Mouse (Mus musculus): ENCODE measurements around the gene Apbb1ip. TPM values are rescaled to one million over a fixed set of nuclear protein-coding genes. Genes with fewer than 3 reads are reported as not detected.
A peak's percentile ranks its signal among the peaks of the same experiment; 100 is the strongest.
"Not testable (repeated sequence)": the region's sequence is repeated elsewhere in the genome, so short reads cannot be mapped to it uniquely, and the experiment has no call there.

The Apbb1ip gene
- polyA plus RNA-seq, 1 experiment: 4.0 TPM

DNA sequence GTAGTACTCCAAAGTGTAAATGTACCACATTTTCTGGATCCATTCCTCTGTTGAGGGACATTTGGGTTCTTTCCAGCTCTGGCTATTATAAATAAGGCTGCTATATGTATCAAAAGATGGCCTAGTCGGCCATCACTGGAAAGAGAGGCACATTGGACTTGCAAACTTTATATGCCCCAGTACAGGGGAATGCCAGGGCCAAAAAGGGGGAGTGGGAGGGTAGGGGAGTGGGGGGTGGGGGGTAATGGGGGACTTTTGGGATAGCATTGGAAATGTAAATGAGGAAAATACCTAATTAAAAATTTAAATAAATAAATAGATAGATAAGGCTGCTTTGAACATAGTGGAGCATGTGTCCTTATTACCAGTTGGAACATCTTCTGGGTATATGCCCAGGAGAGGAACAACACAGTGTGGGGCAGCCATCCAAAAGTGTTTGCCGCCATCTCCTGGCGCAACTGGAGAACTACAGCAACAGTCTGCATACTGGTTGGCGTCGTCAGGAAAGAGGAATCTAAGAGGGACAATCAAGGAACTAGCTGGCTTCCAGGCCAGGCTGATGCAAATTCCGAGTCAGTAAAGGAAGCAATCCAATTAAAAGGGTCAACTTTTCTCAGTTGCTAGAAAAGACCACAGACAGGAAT, 90.6 kb downstream of the Apbb1ip start:
- not testable (repeated sequence) for H3ac ChIP-seq (ENCODE audit: control insufficient read depth, insufficient read length, low read depth); H3K4me3 ChIP-seq (ENCODE audit: insufficient read depth, poor library complexity, severe bottlenecking); H3K79me2 ChIP-seq (ENCODE audit: control insufficient read depth, insufficient read depth); H3K79me3 ChIP-seq (ENCODE audit: low read depth); H3K27me3 ChIP-seq (ENCODE audit: control insufficient read depth, insufficient read depth, insufficient read length)
- H3K36me3 ChIP-seq (ENCODE audit: control insufficient read depth, insufficient read depth): peaks cover 17% of the 10 kb centered on the region
- TF ChIP-seq CTCF (IDR thresholded peaks at IDR 0.05; ENCODE audit: control insufficient read depth, insufficient read depth, insufficient read length): peak; percentile 84

DNA sequence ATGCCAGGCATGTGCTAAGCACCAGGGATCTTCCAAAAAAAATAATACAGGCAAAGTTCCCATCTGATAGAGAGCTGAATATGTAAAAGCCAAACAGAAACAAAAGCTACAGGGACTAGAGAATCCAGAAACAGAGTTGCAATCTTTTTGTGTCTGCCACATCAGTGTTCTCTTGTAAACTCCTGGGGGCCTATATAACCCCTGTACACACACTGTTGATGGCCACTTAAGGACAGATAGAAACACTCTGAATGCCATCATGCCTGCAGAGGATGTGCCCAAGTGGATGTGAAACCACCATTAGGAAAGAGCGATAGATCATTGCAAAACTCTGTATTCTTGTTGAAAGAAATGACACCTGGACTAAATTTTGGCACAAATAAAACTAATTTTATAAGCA, 91.9 kb downstream of the Apbb1ip start:
- H3K79me2 ChIP-seq (ENCODE audit: control insufficient read depth, insufficient read depth): no peaks in the 10 kb centered on the region
- no peak overlapping the region for H3ac ChIP-seq (ENCODE audit: control insufficient read depth, insufficient read length, low read depth)
- peaks cover 21% of the 10 kb centered on the region for H3K36me3 ChIP-seq (ENCODE audit: control insufficient read depth, insufficient read depth)
- no peak overlapping the region for H3K4me3 ChIP-seq (ENCODE audit: insufficient read depth, poor library complexity, severe bottlenecking)
- H3K27me3 ChIP-seq (ENCODE audit: control insufficient read depth, insufficient read depth, insufficient read length): no peaks in the 10 kb centered on the region
- TF ChIP-seq MYOG (IDR thresholded peaks at IDR 0.05; ENCODE audit: control insufficient read depth, extremely low read depth, insufficient read length) (no peak), USF1 (IDR thresholded peaks at IDR 0.05; ENCODE audit: low read depth) (no peak), CTCF (IDR thresholded peaks at IDR 0.05; ENCODE audit: control insufficient read depth, insufficient read depth, insufficient read length) (no peak), MYOD1 (IDR thresholded peaks at IDR 0.05; ENCODE audit: control insufficient read depth, insufficient read length, low read depth) (no peak), MAX (IDR thresholded peaks at IDR 0.05) (no peak), FOSL1 (IDR thresholded peaks at IDR 0.05; ENCODE audit: insufficient read depth, low read length, poor library complexity, severe bottlenecking) (no peak), CEBPB (IDR thresholded peaks at IDR 0.05; ENCODE audit: low read depth) (no peak)
- no peaks in the 10 kb centered on the region for H3K79me3 ChIP-seq (ENCODE audit: low read depth)

GRCm38 (mm10) chr2:22866894-22867424, 93.1 kb downstream of the Apbb1ip start:
- no peak for TF ChIP-seq CEBPB (IDR thresholded peaks at IDR 0.05; ENCODE audit: low read depth)
- no peaks in the 10 kb centered on the region for H3K27me3 ChIP-seq (ENCODE audit: control insufficient read depth, insufficient read depth, insufficient read length)
- no peaks in the 10 kb centered on the region for H3K79me2 ChIP-seq (ENCODE audit: control insufficient read depth, insufficient read depth)
- peaks cover 22% of the 10 kb centered on the region for H3K36me3 ChIP-seq (ENCODE audit: control insufficient read depth, insufficient read depth)
- H3ac ChIP-seq (ENCODE audit: control insufficient read depth, insufficient read length, low read depth): no peak overlapping the region
- H3K79me3 ChIP-seq (ENCODE audit: low read depth): no peaks in the 10 kb centered on the region
- H3K4me3 ChIP-seq (ENCODE audit: insufficient read depth, poor library complexity, severe bottlenecking): no peak overlapping the region

- Histone ChIP-seq H3K36me3 (ENCODE audit: control insufficient read depth, insufficient read depth) (peaks cover 19% of the 10 kb centered on the region), H3ac (ENCODE audit: control insufficient read depth, insufficient read length, low read depth) (no peak overlapping the region), H3K79me2 (ENCODE audit: control insufficient read depth, insufficient read depth) (no peaks in the 10 kb centered on the region), H3K4me3 (ENCODE audit: insufficient read depth, poor library complexity, severe bottlenecking) (no peak overlapping the region), H3K79me3 (ENCODE audit: low read depth) (no peaks in the 10 kb centered on the region), H3K27me3 (ENCODE audit: control insufficient read depth, insufficient read depth, insufficient read length) (no peaks in the 10 kb centered on the region)
- TF ChIP-seq MYOD1 (IDR thresholded peaks at IDR 0.05; ENCODE audit: control insufficient read depth, insufficient read length, low read depth) (no peak), FOSL1 (IDR thresholded peaks at IDR 0.05; ENCODE audit: insufficient read depth, low read length, poor library complexity, severe bottlenecking) (no peak), USF1 (IDR thresholded peaks at IDR 0.05; ENCODE audit: low read depth) (no peak), MYOG (IDR thresholded peaks at IDR 0.05; ENCODE audit: control insufficient read depth, extremely low read depth, insufficient read length) (no peak)
Measured at GRCm38 (mm10) chr2:22873159-22873558, 99.3 kb downstream of the Apbb1ip start.

DNA sequence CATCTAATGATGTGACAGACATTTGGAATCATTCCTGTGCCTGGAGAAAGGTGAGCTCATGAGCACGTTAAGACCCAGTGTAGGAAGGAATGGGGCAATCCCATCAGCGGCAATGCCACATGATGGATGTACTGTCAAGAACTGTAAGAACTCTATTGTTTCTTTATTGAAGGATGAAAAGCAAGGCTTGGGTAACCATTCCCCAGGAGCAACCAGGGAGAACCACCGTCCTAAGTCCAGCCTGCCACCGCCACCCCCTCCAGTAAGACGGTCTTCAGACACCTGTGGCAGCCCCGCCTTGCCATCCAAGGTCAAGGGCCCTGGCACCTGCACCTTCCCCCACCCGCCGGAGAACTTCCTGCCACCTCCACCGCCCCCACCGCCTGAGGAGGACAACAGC, 100.7 kb downstream of the Apbb1ip start:
- Histone ChIP-seq H3K79me2 (ENCODE audit: control insufficient read depth, insufficient read depth) (no peaks in the 10 kb centered on the region), H3K79me3 (ENCODE audit: low read depth) (no peaks in the 10 kb centered on the region), H3K4me3 (ENCODE audit: insufficient read depth, poor library complexity, severe bottlenecking) (no peak overlapping the region), H3ac (ENCODE audit: control insufficient read depth, insufficient read length, low read depth) (no peak overlapping the region), H3K27me3 (ENCODE audit: control insufficient read depth, insufficient read depth, insufficient read length) (no peaks in the 10 kb centered on the region), H3K36me3 (ENCODE audit: control insufficient read depth, insufficient read depth) (peaks cover 15% of the 10 kb centered on the region)
- TF ChIP-seq CTCF (IDR thresholded peaks at IDR 0.05; ENCODE audit: control insufficient read depth, insufficient read depth, insufficient read length) (no peak), FOSL1 (IDR thresholded peaks at IDR 0.05; ENCODE audit: insufficient read depth, low read length, poor library complexity, severe bottlenecking) (no peak), MYOD1 (IDR thresholded peaks at IDR 0.05; ENCODE audit: control insufficient read depth, insufficient read length, low read depth) (no peak), MAX (IDR thresholded peaks at IDR 0.05) (no peak), MYOG (IDR thresholded peaks at IDR 0.05; ENCODE audit: control insufficient read depth, extremely low read depth, insufficient read length) (no peak), CEBPB (IDR thresholded peaks at IDR 0.05; ENCODE audit: low read depth) (no peak), USF1 (IDR thresholded peaks at IDR 0.05; ENCODE audit: low read depth) (no peak)

DNA sequence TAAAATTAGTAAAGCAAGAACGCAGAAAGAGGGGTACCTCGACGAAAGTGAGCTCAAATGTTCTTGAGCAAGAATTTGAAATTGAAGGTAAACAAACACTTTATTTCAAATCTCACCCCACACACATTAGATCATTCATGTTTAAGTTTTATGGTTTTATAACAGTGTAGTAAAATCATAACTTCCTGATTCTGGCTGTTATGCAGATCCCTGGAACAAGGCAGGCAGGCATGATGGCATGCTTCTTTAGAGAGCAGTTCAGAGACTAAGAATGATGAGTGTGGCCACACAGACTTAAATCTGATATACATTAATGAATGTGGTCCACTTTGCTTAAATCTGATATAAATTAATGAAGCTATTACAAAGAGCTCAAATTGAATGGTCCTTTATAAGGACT, 102.7 kb downstream of the Apbb1ip start:
- Histone ChIP-seq H3K79me2 (ENCODE audit: control insufficient read depth, insufficient read depth) (no peaks in the 10 kb centered on the region), H3K27me3 (ENCODE audit: control insufficient read depth, insufficient read depth, insufficient read length) (no peaks in the 10 kb centered on the region), H3K4me3 (ENCODE audit: insufficient read depth, poor library complexity, severe bottlenecking) (no peak overlapping the region), H3K79me3 (ENCODE audit: low read depth) (no peaks in the 10 kb centered on the region), H3K36me3 (ENCODE audit: control insufficient read depth, insufficient read depth) (peaks cover 10% of the 10 kb centered on the region), H3ac (ENCODE audit: control insufficient read depth, insufficient read length, low read depth) (no peak overlapping the region)
- TF ChIP-seq CEBPB (IDR thresholded peaks at IDR 0.05; ENCODE audit: low read depth) (no peak), CTCF (IDR thresholded peaks at IDR 0.05; ENCODE audit: control insufficient read depth, insufficient read depth, insufficient read length) (no peak), MAX (IDR thresholded peaks at IDR 0.05) (no peak), MYOD1 (IDR thresholded peaks at IDR 0.05; ENCODE audit: control insufficient read depth, insufficient read length, low read depth) (no peak)
